Mouse (Mus musculus): ENCODE data around the gene Rbck1.

DNA sequence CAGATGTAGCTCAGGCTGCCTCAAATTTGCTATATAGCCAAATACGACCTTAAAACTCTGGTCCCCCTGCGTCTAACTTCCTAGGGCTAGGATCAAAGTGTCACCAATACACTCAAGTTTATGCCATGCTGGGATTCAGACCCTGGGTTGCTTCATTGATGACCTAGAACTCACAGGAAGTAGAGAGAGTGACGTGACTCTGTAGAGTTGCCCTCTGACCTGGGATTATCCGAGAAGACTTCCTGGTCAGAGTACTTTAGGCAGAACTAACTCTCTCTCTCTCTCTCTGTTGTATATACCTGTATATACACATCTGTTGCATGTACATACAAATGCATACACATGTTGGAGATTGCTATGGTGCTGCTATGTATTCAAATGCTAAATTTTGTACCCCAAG, 40.2 kb upstream of the Rbck1 start:
- TF ChIP-seq POLR2A (IDR thresholded peaks at IDR 0.05; ENCODE audit: control insufficient read depth, extremely low read depth, insufficient read depth, low read length, poor library complexity) (no peak), CTCF (IDR thresholded peaks at IDR 0.05; ENCODE audit: borderline replicate concordance, control insufficient read depth, extremely low read depth, insufficient read depth, low read length, poor library complexity) (no peak)

Data from thymus, adult 2 months (tissue).